Mouse (Mus musculus) heart, adult 2 months (tissue): ENCODE results near the gene Fam210b.

Experiments used
- CTCF ChIP-seq: fragments of 200-600 bp; IDR thresholded peaks from 2 replicates; pipeline ENCODE4 v1.8.1; 2022; ENCODE audit warnings: antibody characterized with exemption, mild to moderate bottlenecking, moderate library complexity
- POLR2A ChIP-seq: fragments of 200-500 bp; IDR thresholded peaks from 2 replicates; pipeline ENCODE4 v1.6.1; 2011; ENCODE audit warnings: mild to moderate bottlenecking, low read depth, low read length, control low read depth; ENCODE audit not compliant: insufficient read depth

GRCm38 (mm10) chr2:172306544-172306943, 38.8 kb upstream of the Fam210b start:
- TF ChIP-seq CTCF (no peak), POLR2A (no peak)
